Mouse (Mus musculus): ENCODE results near the gene Camk2g.

- TF ChIP-seq EP300 (IDR thresholded peaks at IDR 0.05; ENCODE audit: insufficient read depth, low read depth, low read length) (no peak), CTCF (IDR thresholded peaks at IDR 0.05) (no peak)
Observed at GRCm38 (mm10) chr14:20792922-20793757, 748 bp downstream of the Camk2g start.

Data from heart, adult 2 months (tissue).